Mouse (Mus musculus): ENCODE measurements around the gene Dnah7a.

DNA sequence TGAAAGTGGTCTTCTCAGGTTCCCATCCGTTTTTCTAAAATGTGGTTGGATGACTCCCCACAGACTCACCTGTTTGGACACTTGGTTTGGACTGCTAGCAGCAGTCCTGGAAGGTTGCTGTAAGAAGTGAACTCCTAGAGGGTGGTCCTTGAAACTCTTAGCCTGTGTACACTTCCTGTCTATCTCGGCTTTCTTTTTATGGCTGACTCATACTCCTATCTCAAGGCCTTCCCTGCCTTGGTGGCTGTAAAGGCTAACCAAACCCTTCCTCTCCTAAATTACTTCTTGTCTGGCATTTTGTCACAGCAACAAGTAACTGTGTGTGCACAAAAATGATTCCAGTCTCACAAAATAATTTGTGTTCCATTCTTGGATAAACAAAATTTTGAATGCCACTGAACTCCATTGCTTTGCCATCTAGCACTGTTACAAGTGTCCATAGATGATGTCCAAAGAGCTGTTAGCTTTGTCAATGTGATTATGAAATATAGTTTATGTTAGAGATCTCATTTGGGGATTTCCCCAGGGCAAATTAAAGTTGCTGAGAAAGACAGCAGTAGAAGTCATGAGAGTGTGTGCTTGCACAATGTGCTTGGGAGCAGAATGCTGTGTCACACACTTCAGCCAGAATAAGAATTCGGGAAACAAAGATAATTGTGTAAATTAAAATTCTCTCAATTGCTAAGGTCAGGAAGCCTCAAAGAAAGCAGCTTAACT lies 35.3 kb upstream of the Dnah7a start:
- TF ChIP-seq CTCF (IDR thresholded peaks at IDR 0.05) (no peak), EP300 (IDR thresholded peaks at IDR 0.05) (no peak)

All from lung, postnatal 0 days (tissue).